9 mouse cellular contexts compared by ENCODE assay signal in genomic region chr1:64301530-64302061, GRCm38 (mm10).
DNase-seq lines count a peak whose midpoint lies in the region; ATAC-seq lines count a peak whose summit lies in the region.
"Had no signal": no experiment of that assay in that cellular context is flagged by ENCODE, and none has a peak within 500 bp of the region (broad histone marks: within the 10 kb centered on the region; RNA-seq: fewer than 3 reads in every experiment).

No protein-coding gene starts in this region.

- no peak overlapping the region for H3K4me2 ChIP-seq in intestine, embryonic 16.5 days (ENCODE audit: low read depth, low read length)
- H3K4me2 ChIP-seq in lung, embryonic 15.5 days: no peak overlapping the region

- H3K27me3 ChIP-seq in embryonic facial prominence, embryonic 10.5 days (replicated peaks; ENCODE audit: low read depth, poor library complexity, severe bottlenecking): no peaks in the 10 kb centered on the region
- no peaks in the 10 kb centered on the region for H3K27me3 ChIP-seq in intestine, embryonic 16.5 days (replicated peaks; ENCODE audit: control insufficient read depth, insufficient read depth, low read length)
- H3K27me3 ChIP-seq in lung, embryonic 15.5 days: no peaks in the 10 kb centered on the region

- no peak overlapping the region for H3K4me3 ChIP-seq in embryonic facial prominence, embryonic 10.5 days
- no peak overlapping the region for H3K4me3 ChIP-seq in intestine, embryonic 16.5 days (ENCODE audit: low read length)
- H3K4me3 ChIP-seq in lung, embryonic 15.5 days: no peak overlapping the region

- no peaks in the 10 kb centered on the region for H3K36me3 ChIP-seq in embryonic facial prominence, embryonic 10.5 days (replicated peaks)
- H3K36me3 ChIP-seq in intestine, embryonic 16.5 days (ENCODE audit: control insufficient read depth, insufficient read depth, low read length): no peaks in the 10 kb centered on the region
- H3K36me3 ChIP-seq in lung, embryonic 15.5 days: no peaks in the 10 kb centered on the region

- no peaks in the 10 kb centered on the region for H3K9me3 ChIP-seq in embryonic facial prominence, embryonic 10.5 days
- no peaks in the 10 kb centered on the region for H3K9me3 ChIP-seq in intestine, embryonic 16.5 days (ENCODE audit: control insufficient read depth, low read length)
- no peaks in the 10 kb centered on the region for H3K9me3 ChIP-seq in lung, embryonic 15.5 days

- 51% methylated on average over 6 of the region's 6 CpGs for WGBS in embryonic facial prominence, embryonic 10.5 days
- 47% methylated on average over 6 of the region's 6 CpGs for WGBS in intestine, embryonic 16.5 days
- 25% methylated on average over 6 of the region's 6 CpGs for WGBS in lung, embryonic 15.5 days

- H3K27ac ChIP-seq in embryonic facial prominence, embryonic 10.5 days (replicated peaks): 0 out of 2 replicates have a peak overlapping the region, but pooled peaks have one; percentile 15
- H3K27ac ChIP-seq in intestine, embryonic 16.5 days (ENCODE audit: low read length): peak overlapping the region; percentile 11; the same call in 1 of the 2 replicates
- peak overlapping the region; percentile 69 for H3K27ac ChIP-seq in lung, embryonic 15.5 days

- ATAC-seq in intestine, embryonic 16.5 days: no peak
- 0 out of 2 replicates have a peak, but pooled peaks have one; percentile 40 for ATAC-seq in lung, embryonic 15.5 days (ENCODE audit: borderline replicate concordance, extremely low read depth, low FRiP score, low TSS enrichment)

- H3K9ac ChIP-seq in intestine, embryonic 16.5 days (ENCODE audit: low read depth, low read length): no peak overlapping the region
- H3K9ac ChIP-seq in lung, embryonic 15.5 days: no peak overlapping the region

- DNase-seq in adrenal gland, adult (ENCODE audit: inconsistent age in 2 of 2, low spot score in 1 of 2): peak; percentile 57 to 81
- DNase-seq in adrenal gland, postnatal 25 days: no peak
- no peak for DNase-seq in embryonic facial prominence, embryonic 10.5 days (ENCODE audit: low spot score)
- no peak for DNase-seq in frontal cortex, postnatal 14 days (ENCODE audit: low spot score in 2 of 2)
- no peak for DNase-seq in spleen, adult 12 weeks (ENCODE audit: low spot score)
- no peak for DNase-seq in c-Kit-positive CD71-positive TER-119-positive erythroid progenitor cells, embryonic 14.5 days (ENCODE audit: low spot score)
- DNase-seq: retina, postnatal 1 day had no signal

- peaks cover 25% of the 10 kb centered on the region for H3K4me1 ChIP-seq in embryonic facial prominence, embryonic 10.5 days
- H3K4me1 ChIP-seq in intestine, embryonic 16.5 days (ENCODE audit: control insufficient read depth, insufficient read depth, low read length): peaks cover 18% of the 10 kb centered on the region
- peaks cover 12% of the 10 kb centered on the region; the same call in 1 of the 2 replicates for H3K4me1 ChIP-seq in lung, embryonic 15.5 days

Comparison
In these comparisons a context has a peak if more than half of its experiments do, and no peak if none do; other contexts are left out.
1. DNase-seq: peak in adrenal gland, adult (2 of 2); none in adrenal gland, postnatal 25 days (single experiment), embryonic facial prominence, embryonic 10.5 days (single experiment), frontal cortex, postnatal 14 days (0 of 2), spleen, adult 12 weeks (single experiment) and c-Kit-positive CD71-positive TER-119-positive erythroid progenitor cells, embryonic 14.5 days (single experiment).
2. H3K27ac ChIP-seq: peak in every context shown above with its lines; median percentile 69 in lung, embryonic 15.5 days; 15 in embryonic facial prominence, embryonic 10.5 days; 11 in intestine, embryonic 16.5 days.